8 mouse cellular contexts compared by ENCODE assay signal in genomic region chr17:24170125-24170524, GRCm38 (mm10). TPM values are rescaled to one million over a fixed set of nuclear protein-coding genes. Genes with fewer than 3 reads are reported as not detected.
DNase-seq lines count a peak whose midpoint lies in the region; ATAC-seq and TF ChIP-seq lines count a peak whose summit lies in the region.

No protein-coding gene starts in this region.

- H3K4me3 ChIP-seq in left cerebral cortex, adult 2 months: peak overlapping the region; percentile 98
- peak overlapping the region; percentile 89 for H3K4me3 ChIP-seq in embryonic facial prominence, embryonic 13.5 days
- peak overlapping the region; percentile 87 for H3K4me3 ChIP-seq in intestine, embryonic 16.5 days (ENCODE audit: low read length)
- H3K4me3 ChIP-seq in neural tube, embryonic 12.5 days: peak overlapping the region; percentile 90

- no peak for TF ChIP-seq CTCF in left cerebral cortex, adult 2 months (IDR thresholded peaks at IDR 0.05)

- 61% methylated on average over 3 of the region's 3 CpGs for WGBS in embryonic facial prominence, embryonic 13.5 days
- WGBS in intestine, embryonic 16.5 days: 58% methylated on average over 3 of the region's 3 CpGs
- WGBS in neural tube, embryonic 12.5 days: 69% methylated on average over 3 of the region's 3 CpGs

- H3K9me3 ChIP-seq in embryonic facial prominence, embryonic 13.5 days: no peaks in the 10 kb centered on the region
- H3K9me3 ChIP-seq in intestine, embryonic 16.5 days (ENCODE audit: control insufficient read depth, low read length): no peaks in the 10 kb centered on the region
- H3K9me3 ChIP-seq in neural tube, embryonic 12.5 days: no peaks in the 10 kb centered on the region

- intact Hi-C loops in left cerebral cortex, adult 2 months (cut with DNase I): loop anchor here (5.0 kb wide), 3 partner anchors 182 to 242 kb away; partner anchors contain the start of genes Abca17, Abca3 and Rnps1
- intact Hi-C loops in left cerebral cortex, postnatal 14 days (cut with DNase I): loop anchor here (5.0 to 10.0 kb wide), 2 partner anchors 182 to 215 kb away; partner anchors contain the start of genes Abca17 and Abca3

- peaks cover 16% of the 10 kb centered on the region for H3K36me3 ChIP-seq in embryonic facial prominence, embryonic 13.5 days
- H3K36me3 ChIP-seq in intestine, embryonic 16.5 days (ENCODE audit: control insufficient read depth, insufficient read depth, low read length): 0 out of 2 replicates have a peak, but pooled peaks cover 6% of the 10 kb centered on the region
- H3K36me3 ChIP-seq in neural tube, embryonic 12.5 days: peaks cover 11% of the 10 kb centered on the region

- peak overlapping the region; percentile 100 for H3K27ac ChIP-seq in left cerebral cortex, adult 2 months
- peak overlapping the region; percentile 97; the same call in 1 of the 2 replicates for H3K27ac ChIP-seq in embryonic facial prominence, embryonic 13.5 days
- H3K27ac ChIP-seq in intestine, embryonic 16.5 days (ENCODE audit: low read length): peak overlapping the region; percentile 96; the same call in 1 of the 2 replicates
- no peak overlapping the region for H3K27ac ChIP-seq in neural tube, embryonic 12.5 days

- DNase-seq in left cerebral cortex, adult 2 months (ENCODE audit: extremely low spot score in 1 of 2, low spot score in 2 of 2): no peak
- no peak for DNase-seq in left cerebral cortex, postnatal 14 days (ENCODE audit: low spot score in 2 of 2)
- no peak for DNase-seq in spleen, postnatal 10 days (ENCODE audit: low spot score in 2 of 2)
- no peak for DNase-seq in frontal cortex, postnatal 25 days (ENCODE audit: low spot score in 2 of 2)
- DNase-seq in urinary bladder, postnatal 10 days (ENCODE audit: low spot score): no peak

- H3K4me1 ChIP-seq in embryonic facial prominence, embryonic 13.5 days: peaks cover 23% of the 10 kb centered on the region
- H3K4me1 ChIP-seq in intestine, embryonic 16.5 days (ENCODE audit: control insufficient read depth, insufficient read depth, low read length): peaks cover 20% of the 10 kb centered on the region
- H3K4me1 ChIP-seq in neural tube, embryonic 12.5 days: peaks cover 20% of the 10 kb centered on the region

- H3K9ac ChIP-seq in embryonic facial prominence, embryonic 13.5 days: peak overlapping the region; percentile 93; the same call in 1 of the 2 replicates
- peak overlapping the region; percentile 91 for H3K9ac ChIP-seq in intestine, embryonic 16.5 days (ENCODE audit: low read depth, low read length)
- peak overlapping the region; percentile 86 for H3K9ac ChIP-seq in neural tube, embryonic 12.5 days

- ATAC-seq in embryonic facial prominence, embryonic 13.5 days (ENCODE audit: insufficient number of reproducible peaks, insufficient read depth, low FRiP score, low TSS enrichment, low read depth): no peak
- ATAC-seq in intestine, embryonic 16.5 days: no peak
- ATAC-seq in neural tube, embryonic 12.5 days (ENCODE audit: low FRiP score, low read depth): no peak

- no peaks in the 10 kb centered on the region for H3K27me3 ChIP-seq in embryonic facial prominence, embryonic 13.5 days
- no peaks in the 10 kb centered on the region for H3K27me3 ChIP-seq in intestine, embryonic 16.5 days (replicated peaks; ENCODE audit: control insufficient read depth, insufficient read depth, low read length)
- H3K27me3 ChIP-seq in neural tube, embryonic 12.5 days (replicated peaks): no peaks in the 10 kb centered on the region

- peak overlapping the region; percentile 81 for H3K4me2 ChIP-seq in embryonic facial prominence, embryonic 13.5 days
- H3K4me2 ChIP-seq in intestine, embryonic 16.5 days (ENCODE audit: low read depth, low read length): peak overlapping the region; percentile 70
- peak overlapping the region; percentile 94 for H3K4me2 ChIP-seq in neural tube, embryonic 12.5 days (replicated peaks)

RNA-seq across cellular contexts. Expression of gene Atp6v0c, which starts 0.6 kb away (rescaled TPM):
- 1,000 to 10,000 TPM; 1,211 to 1,240 TPM for total RNA-seq in left cerebral cortex, adult 2 months (2021)
- total RNA-seq in left cerebral cortex, postnatal 14 days (2021): 1,000 to 10,000 TPM; 1,506 to 1,590 TPM
- 420 and 448 TPM in 2 replicates for polyA plus RNA-seq in embryonic facial prominence, embryonic 13.5 days (2015; fragmentation: Nextera tagmentation; extraction: Ambion mirVana)
- polyA plus RNA-seq in intestine, embryonic 16.5 days (2015; fragmentation: Nextera tagmentation; extraction: Ambion mirVana): 783 and 890 TPM in 2 replicates
- 671 and 684 TPM in 2 replicates for polyA plus RNA-seq in neural tube, embryonic 12.5 days (2016; fragmentation: Nextera tagmentation; extraction: Ambion mirVana)

RNA-seq across cellular contexts. Expression of gene Amdhd2, which starts 6.6 kb away (rescaled TPM):
- total RNA-seq in left cerebral cortex, adult 2 months (2021): 10 to 100 TPM; 29.2 to 32.0 TPM
- 10 to 100 TPM; 32.4 to 36.1 TPM for total RNA-seq in left cerebral cortex, postnatal 14 days (2021)
- polyA plus RNA-seq in embryonic facial prominence, embryonic 13.5 days (2015; fragmentation: Nextera tagmentation; extraction: Ambion mirVana): 34.1 and 41.4 TPM in 2 replicates
- polyA plus RNA-seq in intestine, embryonic 16.5 days (2015; fragmentation: Nextera tagmentation; extraction: Ambion mirVana): 58.9 and 75.9 TPM in 2 replicates
- polyA plus RNA-seq in neural tube, embryonic 12.5 days (2016; fragmentation: Nextera tagmentation; extraction: Ambion mirVana): 36.0 and 41.2 TPM in 2 replicates

RNA-seq across cellular contexts. Expression of gene Pdpk1, which starts 19.4 kb away (rescaled TPM):
- total RNA-seq in left cerebral cortex, adult 2 months (2021): 100 to 1,000 TPM; 114 to 116 TPM
- total RNA-seq in left cerebral cortex, postnatal 14 days (2021): 10 to 100 TPM; 89.4 to 95.5 TPM
- 35.8 and 37.8 TPM in 2 replicates for polyA plus RNA-seq in embryonic facial prominence, embryonic 13.5 days (2015; fragmentation: Nextera tagmentation; extraction: Ambion mirVana)
- 35.9 and 36.8 TPM in 2 replicates for polyA plus RNA-seq in intestine, embryonic 16.5 days (2015; fragmentation: Nextera tagmentation; extraction: Ambion mirVana)
- 53.4 and 58.4 TPM in 2 replicates for polyA plus RNA-seq in neural tube, embryonic 12.5 days (2016; fragmentation: Nextera tagmentation; extraction: Ambion mirVana)

RNA-seq across cellular contexts. Expression of gene Tbc1d24, which starts 35.2 kb away (rescaled TPM):
- 10 to 100 TPM; 63.3 to 69.7 TPM for total RNA-seq in left cerebral cortex, adult 2 months (2021)
- total RNA-seq in left cerebral cortex, postnatal 14 days (2021): 10 to 100 TPM; 71.1 to 72.5 TPM
- polyA plus RNA-seq in embryonic facial prominence, embryonic 13.5 days (2015; fragmentation: Nextera tagmentation; extraction: Ambion mirVana): 10.2 and 10.3 TPM in 2 replicates
- 5.5 and 6.1 TPM in 2 replicates for polyA plus RNA-seq in intestine, embryonic 16.5 days (2015; fragmentation: Nextera tagmentation; extraction: Ambion mirVana)
- polyA plus RNA-seq in neural tube, embryonic 12.5 days (2016; fragmentation: Nextera tagmentation; extraction: Ambion mirVana): 12.4 and 13.0 TPM in 2 replicates

RNA-seq across cellular contexts. Expression of gene Ntn3, which starts 39.2 kb away (rescaled TPM):
- total RNA-seq in left cerebral cortex, adult 2 months (2021): 10 to 100 TPM; 10.5 to 11.5 TPM
- total RNA-seq in left cerebral cortex, postnatal 14 days (2021): 10 to 100 TPM; 11.0 to 12.6 TPM
- 13.0 and 14.0 TPM in 2 replicates for polyA plus RNA-seq in embryonic facial prominence, embryonic 13.5 days (2015; fragmentation: Nextera tagmentation; extraction: Ambion mirVana)
- 3.1 and 3.5 TPM in 2 replicates for polyA plus RNA-seq in intestine, embryonic 16.5 days (2015; fragmentation: Nextera tagmentation; extraction: Ambion mirVana)
- polyA plus RNA-seq in neural tube, embryonic 12.5 days (2016; fragmentation: Nextera tagmentation; extraction: Ambion mirVana): 9.0 and 10.6 TPM in 2 replicates
